Mouse (Mus musculus) MEL (cell line): ENCODE data around the gene Ctsg. TPM values are rescaled to one million over a fixed set of nuclear protein-coding genes. Genes with fewer than 3 reads are reported as not detected.

Experiments used
- DNase-seq: peaks from one replicate; pipeline ENCODE4 v3.0.0; 2011; ENCODE audit warnings: low read depth, low spot score
- H3K27ac ChIP-seq: 2 replicates; pipeline ENCODE4 v1.5.1; 2012; ENCODE audit warnings: low read depth, mild to moderate bottlenecking, control low read depth, low read length, moderate library complexity; ENCODE audit not compliant: control insufficient read depth
- H3K27me3 ChIP-seq, 2 experiments: fragments of 150-350 bp in 1 of 2; sonication (generic) in 1 of 2; 2 replicates each; pipeline ENCODE4 v1.6.1; 2012; ENCODE audit warnings: low read length in 2 of 2, mild to moderate bottlenecking in 2 of 2, improper control_type of control experiment in 1 of 2, moderate library complexity in 1 of 2; ENCODE audit not compliant: insufficient read depth in 2 of 2, control insufficient read depth in 1 of 2
- H3K36me3 ChIP-seq, 2 experiments: 2 replicates each; pipeline ENCODE4 v1.6.1; 2012 to 2014; ENCODE audit warnings: low read length in 2 of 2, improper control_type of control experiment in 1 of 2, inconsistent platforms in 1 of 2, mild to moderate bottlenecking in 1 of 2; ENCODE audit not compliant: insufficient read depth in 2 of 2, control insufficient read depth in 1 of 2
- H3K4me1 ChIP-seq, 2 experiments: fragments of 150-350 bp in 1 of 2; sonication (generic) in 1 of 2; 2 replicates each; pipeline ENCODE4 v1.6.1; 2012; ENCODE audit warnings: low read length in 2 of 2, improper control_type of control experiment in 1 of 2, mild to moderate bottlenecking in 1 of 2; ENCODE audit not compliant: insufficient read depth in 2 of 2, control insufficient read depth in 1 of 2
- H3K4me3 ChIP-seq, 2 experiments: fragments of 150-350 bp in 1 of 2; sonication (generic) in 1 of 2; 2 replicates each; pipeline ENCODE4 v1.5.1; 2012; ENCODE audit warnings: low read depth in 2 of 2, low read length in 2 of 2, mild to moderate bottlenecking in 2 of 2, moderate library complexity in 2 of 2, control low read depth in 1 of 2, improper control_type of control experiment in 1 of 2; ENCODE audit not compliant: control insufficient read depth in 1 of 2, insufficient read depth in 1 of 2
- H3K79me2 ChIP-seq: 2 replicates; pipeline ENCODE4 v1.6.1; 2012; ENCODE audit warnings: mild to moderate bottlenecking, low read length, moderate library complexity; ENCODE audit not compliant: control insufficient read depth, poor library complexity, insufficient read depth
- H3K9ac ChIP-seq: 2 replicates; pipeline ENCODE4 v1.6.1; 2012; ENCODE audit warnings: low read depth, mild to moderate bottlenecking, control low read depth, low read length, moderate library complexity; ENCODE audit not compliant: control insufficient read depth, poor library complexity, severe bottlenecking
- H3K9me3 ChIP-seq: fragments of 150-350 bp; sonication (generic); replicated peaks from 2 replicates; pipeline ENCODE4 v1.6.1; 2012; ENCODE audit warnings: mild to moderate bottlenecking, low read length, improper control_type of control experiment, moderate library complexity; ENCODE audit not compliant: insufficient read depth
- CHD2 ChIP-seq: IDR thresholded peaks from 2 replicates; pipeline ENCODE4 v1.6.1; 2011; ENCODE audit warnings: low read length, improper control_type of control experiment
- CTCF ChIP-seq, 3 experiments: IDR thresholded peaks in 2 of 3; conservative IDR thresholded peaks in 1 of 3; 2 replicates each; pipeline ENCODE4 v1.5.1; 2011 to 2012; ENCODE audit warnings: low read length in 3 of 3, low read depth in 2 of 3, mild to moderate bottlenecking in 2 of 3, improper control_type of control experiment in 1 of 3, inconsistent platforms in 1 of 3, mixed read lengths in 1 of 3, moderate library complexity in 1 of 3; ENCODE audit not compliant: control insufficient read depth in 1 of 3, insufficient read depth in 1 of 3, poor library complexity in 1 of 3, severe bottlenecking in 1 of 3
- ELF1 ChIP-seq: IDR thresholded peaks from 2 replicates; pipeline ENCODE4 v1.6.1; 2014; ENCODE audit warnings: low read depth, mild to moderate bottlenecking, inconsistent platforms, low read length, improper control_type of control experiment, moderate library complexity
- EP300 ChIP-seq, 2 experiments: IDR thresholded peaks; 2 replicates each; pipeline ENCODE4 v1.6.1; 2011; ENCODE audit warnings: improper control_type of control experiment in 2 of 2, low read length in 2 of 2, low read depth in 1 of 2, mild to moderate bottlenecking in 1 of 2
- GATA1 ChIP-seq: IDR thresholded peaks from 2 replicates; pipeline ENCODE4 v1.6.1; 2011; ENCODE audit warnings: low read depth, low read length, improper control_type of control experiment
- KAT2A ChIP-seq: conservative IDR thresholded peaks from 2 replicates; pipeline ENCODE4 v1.6.1; 2012; ENCODE audit warnings: low read depth, low read length, improper control_type of control experiment, inconsistent platforms
- MAFK ChIP-seq: IDR thresholded peaks from 2 replicates; pipeline ENCODE4 v1.6.1; 2011; ENCODE audit warnings: low read depth, mild to moderate bottlenecking, low read length, improper control_type of control experiment, borderline replicate concordance
- MAX ChIP-seq: IDR thresholded peaks from 2 replicates; pipeline ENCODE4 v1.6.1; 2011; ENCODE audit warnings: low read length, improper control_type of control experiment
- MEF2A ChIP-seq: IDR thresholded peaks from 2 replicates; pipeline ENCODE4 v1.6.1; 2014; ENCODE audit warnings: low read depth, mild to moderate bottlenecking, inconsistent platforms, low read length, improper control_type of control experiment; ENCODE audit not compliant: poor library complexity, insufficient replicate concordance, severe bottlenecking; ENCODE audit errors: extremely low read depth
- MXI1 ChIP-seq: IDR thresholded peaks from 2 replicates; pipeline ENCODE4 v1.6.1; 2011; ENCODE audit warnings: mild to moderate bottlenecking, low read depth, low read length, improper control_type of control experiment
- POLR2AphosphoS2 ChIP-seq: IDR thresholded peaks from 2 replicates; pipeline ENCODE4 v1.6.1; 2011; ENCODE audit warnings: low read length, improper control_type of control experiment
- RCOR1 ChIP-seq: IDR thresholded peaks from 2 replicates; pipeline ENCODE4 v1.6.1; 2012; ENCODE audit warnings: low read depth, mild to moderate bottlenecking, inconsistent platforms, low read length, improper control_type of control experiment
- SIN3A ChIP-seq: IDR thresholded peaks from 2 replicates; pipeline ENCODE4 v1.6.1; 2012; ENCODE audit warnings: low read length, improper control_type of control experiment, inconsistent platforms
- SMC3 ChIP-seq: IDR thresholded peaks from 2 replicates; pipeline ENCODE4 v1.6.1; 2011; ENCODE audit warnings: low read depth, low read length, improper control_type of control experiment
- TCF12 ChIP-seq: IDR thresholded peaks from 2 replicates; pipeline ENCODE4 v1.6.1; 2014; ENCODE audit warnings: low read depth, mild to moderate bottlenecking, inconsistent platforms, low read length, improper control_type of control experiment, moderate library complexity
- USF1 ChIP-seq: IDR thresholded peaks from 2 replicates; pipeline ENCODE4 v1.6.1; 2014; ENCODE audit warnings: low read depth, mild to moderate bottlenecking, inconsistent platforms, low read length, improper control_type of control experiment, moderate library complexity
- ZMIZ1 ChIP-seq: IDR thresholded peaks from 2 replicates; pipeline ENCODE4 v1.6.1; 2012; ENCODE audit warnings: low read depth, mild to moderate bottlenecking, inconsistent platforms, low read length, improper control_type of control experiment, moderate library complexity
- ZNF384 ChIP-seq: IDR thresholded peaks from 2 replicates; pipeline ENCODE4 v1.6.1; 2012; ENCODE audit warnings: low read depth, mild to moderate bottlenecking, inconsistent platforms, low read length, improper control_type of control experiment
- polyA plus RNA-seq, 2 experiments: library from polyadenylated mRNA; stranded (reverse) in 1 of 2; unstranded in 1 of 2; fragments of >175 nt in 1 of 2; fragments of >200 nt in 1 of 2; gene quantifications; 2 replicates each; pipeline versions ENCODE4 v1.2.1 to v1.2.4; 2012; ENCODE audit warnings: low replicate concordance in 2 of 2, low read depth in 1 of 2; ENCODE audit not compliant: insufficient read length in 2 of 2, insufficient read depth in 1 of 2, missing spikeins in 1 of 2
- total RNA-seq: library from RNA; depleted of rRNA; stranded (reverse); fragments of 300-350 nt; gene quantifications from 2 replicates; pipeline ENCODE4 v1.2.3, GENCODE M21; 2012

Ctsg gene
- total and polyA plus RNA-seq, 3 experiments: not detected

GRCm38 (mm10) chr14:56105016-56105415 is 2.6 kb upstream of the Ctsg start:
- H3K27me3 ChIP-seq: peaks cover 1 to 5% of the 10 kb centered on the region in 2 experiments; a peak in 1 of 4 replicates
- no peaks in the 10 kb centered on the region for H3K79me2 ChIP-seq
- no peak overlapping the region for H3K27ac ChIP-seq
- H3K9me3 ChIP-seq: no peaks in the 10 kb centered on the region
- no peak overlapping the region for H3K9ac ChIP-seq
- TF ChIP-seq ZNF384: no peak
- TF ChIP-seq ZMIZ1: no peak
- TF ChIP-seq EP300 (IDR thresholded peaks at IDR 0.05; ENCODE audit: low read depth in 1 of 2, low read length in 2 of 2): no peak
- TF ChIP-seq POLR2AphosphoS2: no peak
- no peak for TF ChIP-seq ELF1
- TF ChIP-seq MEF2A: no peak
- TF ChIP-seq MAX: no peak
- TF ChIP-seq RCOR1: no peak
- no peak for TF ChIP-seq CHD2
- TF ChIP-seq SIN3A: no peak
- TF ChIP-seq TCF12: no peak
- no peak for TF ChIP-seq MAFK
- no peak for TF ChIP-seq SMC3
- TF ChIP-seq KAT2A: no peak
- TF ChIP-seq, all 39 proteins: peak for 0
- no peak for DNase-seq
- H3K4me3 ChIP-seq: no peak overlapping the region
- H3K4me1 ChIP-seq: no peaks in the 10 kb centered on the region
- no peaks in the 10 kb centered on the region for H3K36me3 ChIP-seq

GRCm38 (mm10) chr14:56103452-56103851 is 1.1 kb upstream of the Ctsg start:
- Histone ChIP-seq H3K4me3 (no peak overlapping the region), H3K27ac (no peak overlapping the region), H3K27me3 (peaks cover 1 to 5% of the 10 kb centered on the region in 2 experiments; a peak in 1 of 4 replicates), H3K4me1 (no peaks in the 10 kb centered on the region), H3K9me3 (no peaks in the 10 kb centered on the region), H3K9ac (no peak overlapping the region), H3K36me3 (no peaks in the 10 kb centered on the region), H3K79me2 (no peaks in the 10 kb centered on the region)
- TF ChIP-seq CTCF (IDR thresholded peaks at IDR 0.05 in 2 of 3, conservative IDR thresholded peaks at IDR 0.05 in 1 of 3; ENCODE audit: control insufficient read depth in 1 of 3, insufficient read depth in 1 of 3, low read depth in 2 of 3, low read length in 3 of 3, poor library complexity in 1 of 3, severe bottlenecking in 1 of 3) (no peak), GATA1 (no peak), MXI1 (no peak), MAX (0 out of 2 replicates have a peak, but pooled peaks have one; percentile 21), USF1 (peak; percentile 63; the same call in 1 of the 2 replicates)
- no peak for DNase-seq
